Mouse (Mus musculus): ENCODE measurements around the gene Rnf32. TPM values are rescaled to one million over a fixed set of nuclear protein-coding genes. Genes with fewer than 3 reads are reported as not detected.

Gene Rnf32
- 0.06 and 0.17 TPM in 2 replicates for polyA plus RNA-seq (2012; rRNA removed)

GRCm38 (mm10) chr5:29195570-29196263 lies at the start of gene Rnf32:
Rnf32 (plus strand) TSS chr5:29195992.

Other genes starting within 250 kb of the Rnf32 start
- 1.3 and 1.4 TPM in 2 replicates for gene Lmbr1, start 182.4 kb downstream of the Rnf32 start, polyA plus RNA-seq (2012; rRNA removed)
- 7.9 and 8.4 TPM in 2 replicates for gene Nom1, start 238.7 kb downstream of the Rnf32 start, polyA plus RNA-seq (2012; rRNA removed)